Mouse (Mus musculus): ENCODE results near the gene Vps26c. TPM values are rescaled to one million over a fixed set of nuclear protein-coding genes. Genes with fewer than 3 reads are reported as not detected.
A peak's percentile ranks its signal among the peaks of the same experiment; 100 is the strongest.

The Vps26c gene
- polyA plus RNA-seq (2012; rRNA removed), result 40.2 and 44.9 TPM in 2 replicates

GRCm38 (mm10) chr16:94526344-94527151, at the start of gene Vps26c:
Gene Vps26c (minus strand): TSS chr16:94526830.
- WGBS, result under 1% methylated on average over 93 of the region's 93 CpGs
- H3K4me3 ChIP-seq (ENCODE audit: control insufficient read depth, insufficient read depth, low read length), result peak within 1 kb of the TSS; percentile 60
- H3K27me3 ChIP-seq (ENCODE audit: control insufficient read depth, insufficient read depth, low read length), result no peaks in the 10 kb centered on the region
- DNase-seq, result peak; percentile 97
- no peaks in the 10 kb centered on the region for H3K36me3 ChIP-seq (ENCODE audit: control insufficient read depth, insufficient read depth, low read length)
- peaks cover 2% of the 10 kb centered on the region for H3K4me1 ChIP-seq (replicated peaks; ENCODE audit: control insufficient read depth, insufficient read depth, low read length)
- peak; percentile 60; the same call in 1 of the 2 replicates for TF ChIP-seq CTCF (IDR thresholded peaks at IDR 0.05; ENCODE audit: borderline replicate concordance, control insufficient read depth, extremely low read depth, insufficient read depth, low read length, poor library complexity)
- peak; percentile 92 for TF ChIP-seq POLR2A (IDR thresholded peaks at IDR 0.05; ENCODE audit: control insufficient read depth, extremely low read depth, insufficient read depth, low read length, poor library complexity)
- H3K27ac ChIP-seq (ENCODE audit: control insufficient read depth, insufficient read depth, low read length), result peak within 1 kb of the TSS; percentile 79

DNA sequence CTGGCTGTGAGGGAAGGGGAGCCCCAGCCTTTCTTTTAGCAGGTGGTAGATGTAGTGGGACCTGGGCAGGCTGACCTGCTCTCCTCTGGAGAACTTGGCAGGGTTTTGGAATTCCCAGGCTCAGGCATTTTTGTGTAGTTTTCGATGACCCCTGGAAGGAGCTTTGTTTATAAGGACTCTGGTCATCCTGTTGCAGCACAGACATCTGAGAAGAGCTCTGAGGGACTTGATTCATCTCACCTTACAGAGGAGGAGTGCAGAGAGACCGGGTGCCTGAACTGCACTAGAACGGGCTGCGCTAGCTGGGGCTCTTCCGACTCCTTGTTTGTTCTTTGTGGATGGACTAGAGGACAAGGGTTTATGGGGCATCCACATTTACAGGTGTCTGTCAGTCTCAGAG, 49.1 kb upstream of the Vps26c start:
- H3K4me3 ChIP-seq (ENCODE audit: control insufficient read depth, insufficient read depth, low read length), result no peak overlapping the region
- H3K27me3 ChIP-seq (ENCODE audit: control insufficient read depth, insufficient read depth, low read length), result no peaks in the 10 kb centered on the region
- H3K4me1 ChIP-seq (replicated peaks; ENCODE audit: control insufficient read depth, insufficient read depth, low read length), result peaks cover 29% of the 10 kb centered on the region
- H3K36me3 ChIP-seq (ENCODE audit: control insufficient read depth, insufficient read depth, low read length), result no peaks in the 10 kb centered on the region
- H3K27ac ChIP-seq (ENCODE audit: control insufficient read depth, insufficient read depth, low read length), result no peak overlapping the region
- WGBS, result 94% methylated on average over 5 of the region's 5 CpGs
- no peak for DNase-seq
- TF ChIP-seq POLR2A (IDR thresholded peaks at IDR 0.05; ENCODE audit: control insufficient read depth, extremely low read depth, insufficient read depth, low read length, poor library complexity) (no peak), CTCF (IDR thresholded peaks at IDR 0.05; ENCODE audit: borderline replicate concordance, control insufficient read depth, extremely low read depth, insufficient read depth, low read length, poor library complexity) (no peak)

GRCm38 (mm10) chr16:94574718-94575094, 48.1 kb upstream of the Vps26c start:
- peaks cover 27% of the 10 kb centered on the region for H3K4me1 ChIP-seq (replicated peaks; ENCODE audit: control insufficient read depth, insufficient read depth, low read length)

DNA sequence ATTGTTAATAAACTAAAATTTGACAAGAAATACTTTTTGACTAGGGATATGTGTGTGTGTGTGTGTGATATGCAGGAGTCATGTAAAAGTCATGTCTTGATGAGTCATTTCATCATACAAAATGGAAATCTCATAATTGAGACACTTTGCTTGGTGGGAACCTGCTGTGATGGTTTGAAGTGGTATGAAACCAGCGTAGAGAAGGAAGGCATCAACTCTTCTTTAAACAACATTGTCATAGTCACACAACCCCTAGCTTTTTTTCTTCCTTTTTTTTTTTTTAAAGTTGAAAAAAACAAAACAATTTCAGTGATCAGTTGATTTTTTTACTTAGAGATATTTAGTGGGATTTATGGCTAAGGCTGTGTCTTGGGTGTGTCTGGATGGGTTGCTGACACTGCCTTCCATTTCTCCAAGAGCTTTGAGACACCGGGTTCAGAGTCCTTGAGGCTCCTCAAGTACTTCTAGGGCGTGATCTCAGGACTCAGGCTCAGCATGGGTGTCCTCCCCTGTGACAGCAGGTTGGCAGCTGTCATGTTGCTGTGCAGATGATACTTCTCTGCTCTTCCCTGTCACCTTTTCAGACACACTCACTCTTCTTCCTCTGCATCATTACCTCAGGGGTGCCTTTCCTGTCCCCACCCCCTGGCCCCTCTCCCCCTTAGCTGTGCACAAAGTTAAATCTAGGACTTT, 47.5 kb upstream of the Vps26c start:
- H3K4me3 ChIP-seq (ENCODE audit: control insufficient read depth, insufficient read depth, low read length), result no peak overlapping the region
- H3K36me3 ChIP-seq (ENCODE audit: control insufficient read depth, insufficient read depth, low read length), result no peaks in the 10 kb centered on the region
- no peaks in the 10 kb centered on the region for H3K27me3 ChIP-seq (ENCODE audit: control insufficient read depth, insufficient read depth, low read length)
- peaks cover 24% of the 10 kb centered on the region for H3K4me1 ChIP-seq (replicated peaks; ENCODE audit: control insufficient read depth, insufficient read depth, low read length)
- WGBS, result 55% methylated on average over 3 of the region's 3 CpGs
- no peak overlapping the region for H3K27ac ChIP-seq (ENCODE audit: control insufficient read depth, insufficient read depth, low read length)
- DNase-seq, result no peak
- TF ChIP-seq POLR2A (IDR thresholded peaks at IDR 0.05; ENCODE audit: control insufficient read depth, extremely low read depth, insufficient read depth, low read length, poor library complexity) (no peak), CTCF (IDR thresholded peaks at IDR 0.05; ENCODE audit: borderline replicate concordance, control insufficient read depth, extremely low read depth, insufficient read depth, low read length, poor library complexity) (no peak)

More at GRCm38 (mm10) chr16:94574718-94575094, 48.1 kb upstream of the Vps26c start:
- no peaks in the 10 kb centered on the region for H3K27me3 ChIP-seq (ENCODE audit: control insufficient read depth, insufficient read depth, low read length)
- H3K27ac ChIP-seq (ENCODE audit: control insufficient read depth, insufficient read depth, low read length), result no peak overlapping the region
- DNase-seq, result no peak
- no peak overlapping the region for H3K4me3 ChIP-seq (ENCODE audit: control insufficient read depth, insufficient read depth, low read length)
- TF ChIP-seq POLR2A (IDR thresholded peaks at IDR 0.05; ENCODE audit: control insufficient read depth, extremely low read depth, insufficient read depth, low read length, poor library complexity) (no peak), CTCF (IDR thresholded peaks at IDR 0.05; ENCODE audit: borderline replicate concordance, control insufficient read depth, extremely low read depth, insufficient read depth, low read length, poor library complexity) (no peak)
- H3K36me3 ChIP-seq (ENCODE audit: control insufficient read depth, insufficient read depth, low read length), result no peaks in the 10 kb centered on the region

- DNase-seq, result no peak
- no peak overlapping the region for H3K27ac ChIP-seq (ENCODE audit: control insufficient read depth, insufficient read depth, low read length)
- 30% methylated on average over 2 of the region's 2 CpGs for WGBS
- H3K4me1 ChIP-seq (replicated peaks; ENCODE audit: control insufficient read depth, insufficient read depth, low read length), result peaks cover 12% of the 10 kb centered on the region
- H3K36me3 ChIP-seq (ENCODE audit: control insufficient read depth, insufficient read depth, low read length), result no peaks in the 10 kb centered on the region
- TF ChIP-seq CTCF (IDR thresholded peaks at IDR 0.05; ENCODE audit: borderline replicate concordance, control insufficient read depth, extremely low read depth, insufficient read depth, low read length, poor library complexity) (no peak), POLR2A (IDR thresholded peaks at IDR 0.05; ENCODE audit: control insufficient read depth, extremely low read depth, insufficient read depth, low read length, poor library complexity) (no peak)
- H3K27me3 ChIP-seq (ENCODE audit: control insufficient read depth, insufficient read depth, low read length), result no peaks in the 10 kb centered on the region
- H3K4me3 ChIP-seq (ENCODE audit: control insufficient read depth, insufficient read depth, low read length), result no peak overlapping the region
These were observed 45.8 kb upstream of the Vps26c start for GRCm38 (mm10) chr16:94572422-94572821.

GRCm38 (mm10) chr16:94571111-94571993, 44.7 kb upstream of the Vps26c start:
- Histone ChIP-seq H3K27me3 (ENCODE audit: control insufficient read depth, insufficient read depth, low read length) (no peaks in the 10 kb centered on the region), H3K4me3 (ENCODE audit: control insufficient read depth, insufficient read depth, low read length) (peak overlapping the region; percentile 85), H3K4me1 (replicated peaks; ENCODE audit: control insufficient read depth, insufficient read depth, low read length) (peaks cover 12% of the 10 kb centered on the region), H3K36me3 (ENCODE audit: control insufficient read depth, insufficient read depth, low read length) (no peaks in the 10 kb centered on the region), H3K27ac (ENCODE audit: control insufficient read depth, insufficient read depth, low read length) (peak overlapping the region; percentile 81; the same call in 1 of the 2 replicates)
- TF ChIP-seq POLR2A (IDR thresholded peaks at IDR 0.05; ENCODE audit: control insufficient read depth, extremely low read depth, insufficient read depth, low read length, poor library complexity) (no peak), CTCF (IDR thresholded peaks at IDR 0.05; ENCODE audit: borderline replicate concordance, control insufficient read depth, extremely low read depth, insufficient read depth, low read length, poor library complexity) (no peak)
- peak; percentile 27 for DNase-seq
- 20% methylated on average over 10 of the region's 10 CpGs for WGBS

Data from thymus, adult 2 months (tissue).